Mouse (Mus musculus) kidney, adult 2 months (tissue): ENCODE data around the gene 4932414N04Rik.

Experiments
- CTCF ChIP-seq: fragments of 200-500 bp; conservative IDR thresholded peaks from 2 replicates; pipeline ENCODE4 v1.5.1; 2011; ENCODE audit warnings: low read depth, mild to moderate bottlenecking, control low read depth, low read length, moderate library complexity, mixed read lengths; ENCODE audit not compliant: insufficient read depth, insufficient read length
- POLR2A ChIP-seq: fragments of 200-500 bp; IDR thresholded peaks from one replicate; pipeline ENCODE4 v1.6.1; 2011; ENCODE audit warnings: low read depth, low read length, control low read depth

GRCm38 (mm10) chr2:68794181-68794580 lies 137.9 kb downstream of the 4932414N04Rik start:
- TF ChIP-seq CTCF (no peak), POLR2A (no peak)
